Mouse (Mus musculus): ENCODE measurements around the gene Gm10354.
"Not testable (repeated sequence)": the region's sequence is repeated elsewhere in the genome, so short reads cannot be mapped to it uniquely, and the experiment has no call there.

DNA sequence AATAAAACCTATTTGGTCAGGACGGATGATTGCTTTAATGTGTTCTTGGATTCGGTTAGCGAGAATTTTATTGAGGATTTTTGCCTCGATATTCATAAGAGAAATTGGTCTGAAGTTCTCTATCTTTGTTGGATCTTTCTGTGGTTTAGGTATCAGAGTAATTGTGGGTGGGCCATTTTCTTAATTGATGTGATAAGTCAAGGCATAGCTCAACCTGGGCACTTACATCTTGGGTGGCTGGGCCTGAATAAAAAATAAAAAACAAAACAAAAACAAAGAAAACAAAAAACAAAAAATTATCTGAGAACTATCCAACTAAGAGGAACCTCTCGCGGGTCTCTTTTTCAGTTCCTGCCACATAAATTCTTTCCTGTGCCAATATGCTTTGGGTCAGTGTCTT, 15.4 kb upstream of the Gm10354 start:
- TF ChIP-seq CTCF, EP300 (IDR thresholded peaks at IDR 0.05): not testable (repeated sequence)

Measured in lung, postnatal 0 days (tissue).